In the genomic region with DNA sequence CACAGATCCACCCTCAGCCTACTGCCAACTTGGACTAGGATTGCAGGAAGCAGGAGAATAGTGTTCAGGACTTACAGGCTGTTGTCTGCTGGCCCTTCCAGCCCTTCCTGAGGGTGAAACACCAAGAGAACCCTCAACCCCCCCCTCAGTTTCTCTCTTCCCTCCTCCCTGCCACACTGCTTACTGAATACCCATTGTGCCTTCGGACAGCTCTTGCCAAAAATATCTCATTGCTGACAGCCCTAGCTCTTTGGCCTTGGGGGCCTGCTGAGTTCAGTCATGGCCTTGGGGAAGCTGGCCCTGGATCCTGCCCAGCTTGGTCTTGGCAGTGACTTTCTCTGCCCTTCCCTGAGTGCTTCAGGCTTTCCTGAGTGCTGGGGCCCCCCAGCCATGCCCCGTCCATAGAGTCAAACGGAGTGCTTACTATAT, we compare ENCODE assay signal across 10 mouse cellular contexts. TPM values are rescaled to one million over a fixed set of nuclear protein-coding genes. Genes with fewer than 3 reads are reported as not detected.
DNase-seq lines count a peak whose midpoint lies in the region; ATAC-seq and TF ChIP-seq lines count a peak whose summit lies in the region.
"Had no signal": no experiment of that assay in that cellular context is flagged by ENCODE, and none has a peak within 500 bp of the region (broad histone marks: within the 10 kb centered on the region; RNA-seq: fewer than 3 reads in every experiment).

No protein-coding gene starts in this region.

- DNase-seq in hindbrain, embryonic 14.5 days (ENCODE audit: low spot score): no peak
- no peak for DNase-seq in hindbrain, embryonic 11.5 days (ENCODE audit: low spot score)
- peak; percentile 5 to 6 for DNase-seq in spleen, postnatal 36 days (ENCODE audit: low spot score in 2 of 2)
- no peak for DNase-seq in spleen, postnatal 14 days (ENCODE audit: low spot score in 2 of 2)
- no peak for DNase-seq in stomach, postnatal 0 days (ENCODE audit: low spot score)
- no peak for DNase-seq in MN1 (ENCODE audit: low spot score)

- no peak overlapping the region for H3K27ac ChIP-seq in hindbrain, embryonic 14.5 days
- H3K27ac ChIP-seq in hindbrain, embryonic 11.5 days (ENCODE audit: low read depth, low read length): no peak overlapping the region
- H3K27ac ChIP-seq in heart, embryonic 12.5 days (ENCODE audit: poor library complexity, severe bottlenecking): 0 out of 2 replicates have a peak overlapping the region, but pooled peaks have one; percentile 45
- H3K27ac ChIP-seq in stomach, postnatal 0 days (replicated peaks): 0 out of 2 replicates have a peak overlapping the region, but pooled peaks have one; percentile 24
- no peak overlapping the region for H3K27ac ChIP-seq in midbrain, embryonic 13.5 days

- no peak overlapping the region for H3K4me2 ChIP-seq in hindbrain, embryonic 14.5 days (replicated peaks)
- no peak overlapping the region for H3K4me2 ChIP-seq in hindbrain, embryonic 11.5 days (replicated peaks; ENCODE audit: low read depth, low read length)
- no peak overlapping the region for H3K4me2 ChIP-seq in heart, embryonic 12.5 days
- H3K4me2 ChIP-seq in stomach, postnatal 0 days (replicated peaks; ENCODE audit: low read depth): no peak overlapping the region
- no peak overlapping the region for H3K4me2 ChIP-seq in midbrain, embryonic 13.5 days (replicated peaks)

- no peak for TF ChIP-seq EP300 in stomach, postnatal 0 days (optimal IDR thresholded peaks at IDR 0.05)

- no peak for TF ChIP-seq CTCF in stomach, postnatal 0 days (IDR thresholded peaks at IDR 0.05; ENCODE audit: low read depth)

- peak; percentile 33; the same call in 1 of the 2 replicates for ATAC-seq in hindbrain, embryonic 14.5 days (ENCODE audit: low FRiP score)
- no peak for ATAC-seq in hindbrain, embryonic 11.5 days (ENCODE audit: low FRiP score)
- ATAC-seq in heart, embryonic 12.5 days (ENCODE audit: insufficient number of reproducible peaks, low FRiP score): no peak
- no peak for ATAC-seq in stomach, postnatal 0 days (ENCODE audit: low FRiP score, low TSS enrichment)
- no peak for ATAC-seq in midbrain, embryonic 13.5 days

- H3K27me3 ChIP-seq in hindbrain, embryonic 14.5 days (ENCODE audit: control insufficient read depth, insufficient read depth, low read length): peaks cover 5% of the 10 kb centered on the region; the same call in 1 of the 2 replicates
- peaks cover 2% of the 10 kb centered on the region; the same call in 1 of the 2 replicates for H3K27me3 ChIP-seq in hindbrain, embryonic 11.5 days (ENCODE audit: control insufficient read depth, insufficient read depth, low read length)
- H3K27me3 ChIP-seq in heart, embryonic 12.5 days (replicated peaks): peaks cover 10% of the 10 kb centered on the region
- H3K27me3 ChIP-seq in stomach, postnatal 0 days (ENCODE audit: control insufficient read depth, insufficient read depth, low read length): no peaks in the 10 kb centered on the region
- H3K27me3 ChIP-seq in midbrain, embryonic 13.5 days: peaks cover 10% of the 10 kb centered on the region

- H3K9ac ChIP-seq in hindbrain, embryonic 14.5 days: no peak overlapping the region
- no peak overlapping the region for H3K9ac ChIP-seq in hindbrain, embryonic 11.5 days (ENCODE audit: low read depth, low read length)
- H3K9ac ChIP-seq in heart, embryonic 12.5 days: no peak overlapping the region
- H3K9ac ChIP-seq in stomach, postnatal 0 days (ENCODE audit: low read length): no peak overlapping the region
- H3K9ac ChIP-seq in midbrain, embryonic 13.5 days (replicated peaks): no peak overlapping the region

- no peaks in the 10 kb centered on the region for H3K4me1 ChIP-seq in hindbrain, embryonic 14.5 days (replicated peaks; ENCODE audit: control insufficient read depth, insufficient read depth, low read length)
- peaks cover 8% of the 10 kb centered on the region; the same call in 1 of the 2 replicates for H3K4me1 ChIP-seq in hindbrain, embryonic 11.5 days (replicated peaks; ENCODE audit: control insufficient read depth, insufficient read depth, low read length)
- H3K4me1 ChIP-seq in heart, embryonic 12.5 days (replicated peaks): peaks cover 34% of the 10 kb centered on the region
- H3K4me1 ChIP-seq in stomach, postnatal 0 days (replicated peaks; ENCODE audit: control insufficient read depth, insufficient read depth): 0 out of 2 replicates have a peak, but pooled peaks cover 2% of the 10 kb centered on the region
- H3K4me1 ChIP-seq in midbrain, embryonic 13.5 days (replicated peaks): peaks cover 16% of the 10 kb centered on the region

- 55% methylated on average over 3 of the region's 3 CpGs for WGBS in hindbrain, embryonic 14.5 days
- 73% methylated on average over 3 of the region's 3 CpGs for WGBS in hindbrain, embryonic 11.5 days
- 37% methylated on average over 3 of the region's 3 CpGs for WGBS in heart, embryonic 12.5 days
- WGBS in stomach, postnatal 0 days: 71% methylated on average over 3 of the region's 3 CpGs
- 81% methylated on average over 3 of the region's 3 CpGs for WGBS in midbrain, embryonic 13.5 days

- H3K36me3 ChIP-seq in hindbrain, embryonic 14.5 days (replicated peaks; ENCODE audit: control insufficient read depth, insufficient read depth): no peaks in the 10 kb centered on the region
- no peaks in the 10 kb centered on the region for H3K36me3 ChIP-seq in hindbrain, embryonic 11.5 days (ENCODE audit: control insufficient read depth, insufficient read depth, low read length)
- no peaks in the 10 kb centered on the region for H3K36me3 ChIP-seq in heart, embryonic 12.5 days
- no peaks in the 10 kb centered on the region for H3K36me3 ChIP-seq in stomach, postnatal 0 days (ENCODE audit: control insufficient read depth, insufficient read depth, low read length)
- H3K36me3 ChIP-seq in midbrain, embryonic 13.5 days: no peaks in the 10 kb centered on the region

- H3K9me3 ChIP-seq in hindbrain, embryonic 14.5 days (ENCODE audit: control insufficient read depth, low read length): no peaks in the 10 kb centered on the region
- H3K9me3 ChIP-seq in hindbrain, embryonic 11.5 days (ENCODE audit: control insufficient read depth, low read length): no peaks in the 10 kb centered on the region
- no peaks in the 10 kb centered on the region for H3K9me3 ChIP-seq in heart, embryonic 12.5 days (replicated peaks)
- no peaks in the 10 kb centered on the region for H3K9me3 ChIP-seq in stomach, postnatal 0 days (ENCODE audit: control insufficient read depth, low read length)
- no peaks in the 10 kb centered on the region for H3K9me3 ChIP-seq in midbrain, embryonic 13.5 days

- H3K4me3 ChIP-seq in hindbrain, embryonic 14.5 days (replicated peaks; ENCODE audit: low read length): no peak overlapping the region
- no peak overlapping the region for H3K4me3 ChIP-seq in hindbrain, embryonic 11.5 days (ENCODE audit: low read depth, low read length)
- no peak overlapping the region for H3K4me3 ChIP-seq in heart, embryonic 12.5 days
- H3K4me3 ChIP-seq in stomach, postnatal 0 days (ENCODE audit: low read depth, low read length): no peak overlapping the region
- no peak overlapping the region for H3K4me3 ChIP-seq in midbrain, embryonic 13.5 days (replicated peaks)
- H3K4me3 ChIP-seq: left cerebral cortex, adult 2 months; myocyte had no signal

RNA-seq across cellular contexts. Expression of a gene that starts 9.4 kb away (rescaled TPM):
- 1.6 and 1.7 TPM in 2 replicates for polyA plus RNA-seq in hindbrain, embryonic 14.5 days (2014; fragmentation: Nextera tagmentation; extraction: Ambion mirVana)
- polyA plus RNA-seq in hindbrain, embryonic 11.5 days (2014; fragmentation: Nextera tagmentation; extraction: Ambion mirVana): 0.14 and 0.52 TPM in 2 replicates
- 0.10 and 0.47 TPM in 2 replicates for polyA plus RNA-seq in heart, embryonic 12.5 days (2016; fragmentation: Nextera tagmentation; extraction: Ambion mirVana)
- 0.50 and 0.73 TPM in 2 replicates for polyA plus RNA-seq in stomach, postnatal 0 days (2015; fragmentation: Nextera tagmentation; extraction: Ambion mirVana)
- 0.51 and 1.0 TPM in 2 replicates for polyA plus RNA-seq in midbrain, embryonic 13.5 days (2015; fragmentation: Nextera tagmentation; extraction: Ambion mirVana)

RNA-seq across cellular contexts. Expression of a gene that starts 53.3 kb away (rescaled TPM):
- 59.3 and 69.2 TPM in 2 replicates for polyA plus RNA-seq in hindbrain, embryonic 14.5 days (2014; fragmentation: Nextera tagmentation; extraction: Ambion mirVana)
- 53.5 and 68.2 TPM in 2 replicates for polyA plus RNA-seq in hindbrain, embryonic 11.5 days (2014; fragmentation: Nextera tagmentation; extraction: Ambion mirVana)
- polyA plus RNA-seq in heart, embryonic 12.5 days (2016; fragmentation: Nextera tagmentation; extraction: Ambion mirVana): 31.4 and 35.1 TPM in 2 replicates
- 18.7 and 20.8 TPM in 2 replicates for polyA plus RNA-seq in stomach, postnatal 0 days (2015; fragmentation: Nextera tagmentation; extraction: Ambion mirVana)
- polyA plus RNA-seq in midbrain, embryonic 13.5 days (2015; fragmentation: Nextera tagmentation; extraction: Ambion mirVana): 70.6 and 74.5 TPM in 2 replicates

RNA-seq across cellular contexts. Expression of a gene that starts 59.8 kb away (rescaled TPM):
- polyA plus RNA-seq in hindbrain, embryonic 14.5 days (2014; fragmentation: Nextera tagmentation; extraction: Ambion mirVana): 66.8 and 74.7 TPM in 2 replicates
- 132 and 134 TPM in 2 replicates for polyA plus RNA-seq in hindbrain, embryonic 11.5 days (2014; fragmentation: Nextera tagmentation; extraction: Ambion mirVana)
- 141 and 145 TPM in 2 replicates for polyA plus RNA-seq in heart, embryonic 12.5 days (2016; fragmentation: Nextera tagmentation; extraction: Ambion mirVana)
- 128 and 135 TPM in 2 replicates for polyA plus RNA-seq in stomach, postnatal 0 days (2015; fragmentation: Nextera tagmentation; extraction: Ambion mirVana)
- 110 TPM in 2 replicates for polyA plus RNA-seq in midbrain, embryonic 13.5 days (2015; fragmentation: Nextera tagmentation; extraction: Ambion mirVana)

Comparison
In these comparisons a context has a peak if more than half of its experiments do, and no peak if none do; other contexts are left out.
1. DNase-seq: peak in spleen, postnatal 36 days (2 of 2); none in hindbrain, embryonic 14.5 days (single experiment), hindbrain, embryonic 11.5 days (single experiment), spleen, postnatal 14 days (0 of 2), stomach, postnatal 0 days (single experiment) and MN1 (single experiment).
2. H3K27ac ChIP-seq: peak in heart, embryonic 12.5 days (single experiment) and stomach, postnatal 0 days (single experiment); none in hindbrain, embryonic 14.5 days (single experiment), hindbrain, embryonic 11.5 days (single experiment) and midbrain, embryonic 13.5 days (single experiment).